In the genomic region with DNA sequence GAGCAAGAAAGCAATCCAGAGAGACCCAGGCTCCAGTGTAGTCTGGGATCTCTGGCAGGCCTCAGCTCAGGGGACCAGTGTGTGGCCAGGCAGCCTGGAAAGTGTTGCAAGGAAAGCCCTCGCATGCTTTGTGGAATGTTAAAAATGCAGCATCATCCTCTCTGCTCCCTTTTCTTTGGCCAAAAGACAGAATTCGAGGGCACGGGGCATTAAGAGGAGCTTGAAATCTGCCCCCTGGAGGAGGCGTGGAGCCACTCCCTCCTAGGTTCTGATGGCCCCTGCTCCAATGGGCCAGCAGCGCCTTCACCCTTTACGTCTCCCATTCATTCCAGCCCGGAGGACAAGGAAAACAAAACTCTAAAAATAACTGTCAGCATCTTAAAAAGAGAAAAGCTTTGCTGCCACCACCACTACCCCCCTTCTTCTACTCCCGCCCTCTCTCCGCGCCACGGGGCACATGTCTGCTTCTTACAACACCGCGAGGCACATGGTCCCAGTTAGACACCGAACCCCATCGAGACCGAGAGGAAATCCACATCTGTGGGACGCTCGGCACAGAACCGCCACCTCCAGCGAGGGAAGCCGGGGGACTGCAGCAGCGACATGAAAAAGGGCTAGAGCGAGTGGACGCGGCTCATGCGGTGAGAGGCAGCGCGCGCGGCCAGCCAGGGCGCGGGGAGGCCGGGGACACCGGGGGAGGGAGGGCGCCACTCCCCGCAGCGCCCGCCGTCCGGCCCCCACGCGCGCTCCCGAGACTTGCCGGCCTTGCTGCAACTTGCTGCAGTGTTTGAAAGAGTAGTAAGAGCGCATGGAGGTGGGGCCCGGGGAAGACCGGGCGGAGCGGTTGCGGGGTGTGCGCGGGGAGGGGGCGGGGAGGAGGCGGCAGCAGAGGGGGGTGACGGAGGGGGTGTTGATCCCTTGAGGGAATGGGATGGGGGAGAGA, we compare ENCODE assay signal across 9 mouse cellular contexts. TPM values are rescaled to one million over a fixed set of nuclear protein-coding genes. Genes with fewer than 3 reads are reported as not detected.
DNase-seq lines count a peak whose midpoint lies in the region; ATAC-seq and TF ChIP-seq lines count a peak whose summit lies in the region.
"Had no signal": no experiment of that assay in that cellular context is flagged by ENCODE, and none has a peak within 500 bp of the region (broad histone marks: within the 10 kb centered on the region; RNA-seq: fewer than 3 reads in every experiment).

TSS of gene Ptchd4 (plus strand) at position 279 of the 943 bp plus-strand sequence.

- under 1% methylated on average over 56 of the region's 56 CpGs for WGBS in lung, embryonic 14.5 days
- 2% methylated on average over 45 of the region's 56 CpGs for WGBS in liver, embryonic 13.5 days (ENCODE audit: insufficient replicate concordance)

- no peaks in the 10 kb centered on the region for H3K4me1 ChIP-seq in lung, embryonic 14.5 days (ENCODE audit: insufficient read depth)
- no peaks in the 10 kb centered on the region for H3K4me1 ChIP-seq in liver, embryonic 13.5 days (replicated peaks)

- 0 out of 2 replicates have a peak, but pooled peaks have one; percentile 18 for TF ChIP-seq CTCF in lung, embryonic 14.5 days (IDR thresholded peaks at IDR 0.05; ENCODE audit: low read depth)

- peak within 1 kb of the TSS; percentile 48 for H3K4me3 ChIP-seq in lung, embryonic 14.5 days (ENCODE audit: low read depth, low read length)
- peak within 1 kb of the TSS; percentile 37 for H3K4me3 ChIP-seq in liver, embryonic 13.5 days (replicated peaks)
- H3K4me3 ChIP-seq: myocyte had no signal

- ATAC-seq in lung, embryonic 14.5 days (ENCODE audit: insufficient read depth), result peak; percentile 91
- ATAC-seq in liver, embryonic 13.5 days (ENCODE audit: low read depth), result no peak
- ATAC-seq in monocyte, adult 5-6 weeks (replicated peaks; ENCODE audit: insufficient number of reproducible peaks, low FRiP score, low TSS enrichment, poor library complexity, severe bottlenecking), result no peak

- H3K9ac ChIP-seq in lung, embryonic 14.5 days, result peak within 1 kb of the TSS; percentile 47
- H3K9ac ChIP-seq in liver, embryonic 13.5 days, result no peak within 1 kb of the TSS

- H3K9me3 ChIP-seq in lung, embryonic 14.5 days (ENCODE audit: low read depth, low read length), result no peaks in the 10 kb centered on the region
- H3K9me3 ChIP-seq in liver, embryonic 13.5 days (replicated peaks), result no peaks in the 10 kb centered on the region

- no peaks in the 10 kb centered on the region for H3K36me3 ChIP-seq in lung, embryonic 14.5 days (ENCODE audit: insufficient read depth)
- no peaks in the 10 kb centered on the region for H3K36me3 ChIP-seq in liver, embryonic 13.5 days

- H3K4me2 ChIP-seq in lung, embryonic 14.5 days, result peak within 1 kb of the TSS; percentile 93
- H3K4me2 ChIP-seq in liver, embryonic 13.5 days, result peak within 1 kb of the TSS; percentile 48

- DNase-seq in lung, embryonic 14.5 days, result peak; percentile 48
- DNase-seq in lung, adult 18-20 months, result no peak
- peak; percentile 71 to 73 for DNase-seq in cerebellum, postnatal 14 days
- peak; percentile 29 to 58 for DNase-seq in frontal cortex, postnatal 10 days (ENCODE audit: low spot score in 2 of 2)
- peak; percentile 28 for DNase-seq in kidney, postnatal 10 days
- DNase-seq in liver, embryonic 13.5 days, result no peak
- peak; percentile 43 for DNase-seq in ovary, postnatal 36 days (ENCODE audit: low spot score)

- no peak within 1 kb of the TSS for H3K27ac ChIP-seq in lung, embryonic 14.5 days (ENCODE audit: low read depth)
- no peak within 1 kb of the TSS for H3K27ac ChIP-seq in liver, embryonic 13.5 days

- H3K27me3 ChIP-seq in lung, embryonic 14.5 days (ENCODE audit: insufficient read depth, low read length), result peaks cover 12% of the 10 kb centered on the region
- H3K27me3 ChIP-seq in liver, embryonic 13.5 days, result peaks cover 20% of the 10 kb centered on the region

RNA-seq across cellular contexts. Expression of gene Ptchd4, which starts in this region (rescaled TPM):
- 0.29 and 0.34 TPM in 2 replicates for polyA plus RNA-seq in lung, embryonic 14.5 days (2014; fragmentation: Nextera tagmentation; extraction: Ambion mirVana)
- polyA plus RNA-seq in liver, embryonic 13.5 days (2015; fragmentation: Nextera tagmentation; extraction: Ambion mirVana), result not detected in 2 replicates
- not detected in 3 replicates for total RNA-seq in monocyte, adult 5-6 weeks (2017)
- polyA plus RNA-seq: myocyte had no signal

Comparison
In these comparisons a context has a peak if more than half of its experiments do, and no peak if none do; other contexts are left out.
1. Peak in DNase-seq, ATAC-seq, H3K4me3 ChIP-seq, H3K9ac ChIP-seq and H3K4me2 ChIP-seq in lung, embryonic 14.5 days; RNA of the gene not detected or under 1 TPM.
2. DNase-seq: peak in cerebellum, postnatal 14 days (2 of 2), frontal cortex, postnatal 10 days (2 of 2), kidney, postnatal 10 days (single experiment) and ovary, postnatal 36 days (single experiment); none in lung, adult 18-20 months (0 of 2) and liver, embryonic 13.5 days (single experiment).